Mouse (Mus musculus): ENCODE measurements around the gene Asdurf.
"Not testable (repeated sequence)": the region's sequence is repeated elsewhere in the genome, so short reads cannot be mapped to it uniquely, and the experiment has no call there.

Asdurf gene

GRCm38 (mm10) chr1:53352327-53353261 is at the start of gene Asdurf, which contains the start of the genes Gm28551 and Asnsd1:
Asdurf (minus strand) TSS chr1:53352619.
Gm28551 (minus strand) TSS chr1:53352667.
Asnsd1 (minus strand) TSS chr1:53352752.
- peak; percentile 95 for DNase-seq

GRCm38 (mm10) chr1:53393936-53394760 is 41.7 kb upstream of the Asdurf start:
- not testable (repeated sequence) for DNase-seq

- DNase-seq: no peak
Measured at GRCm38 (mm10) chr1:53388762-53389161, 36.3 kb upstream of the Asdurf start.

- no peak for DNase-seq
Measured at GRCm38 (mm10) chr1:53384085-53384688, 31.8 kb upstream of the Asdurf start.

GRCm38 (mm10) chr1:53377731-53378130 is 25.3 kb upstream of the Asdurf start:
- no peak for DNase-seq

- not testable (repeated sequence) for DNase-seq
Measured at GRCm38 (mm10) chr1:53375965-53376364, 23.5 kb upstream of the Asdurf start.

- no peak for DNase-seq
Measured at GRCm38 (mm10) chr1:53358988-53359387, 6.6 kb upstream of the Asdurf start.

GRCm38 (mm10) chr1:53341071-53341470 is 11.3 kb downstream of the Asdurf start:
- no peak for DNase-seq

GRCm38 (mm10) chr1:53337403-53337802 is 15.0 kb downstream of the Asdurf start:
- DNase-seq: not testable (repeated sequence)

- no peak for DNase-seq
Measured at GRCm38 (mm10) chr1:53335465-53335864, 17.0 kb downstream of the Asdurf start.

GRCm38 (mm10) chr1:53333527-53333926 is 18.9 kb downstream of the Asdurf start:
- DNase-seq: not testable (repeated sequence)

- DNase-seq: no peak
Measured at GRCm38 (mm10) chr1:53324827-53325494, 27.5 kb downstream of the Asdurf start.

GRCm38 (mm10) chr1:53324277-53324676 is 28.1 kb downstream of the Asdurf start:
- no peak for DNase-seq

GRCm38 (mm10) chr1:53323254-53323653 is 29.2 kb downstream of the Asdurf start:
- DNase-seq: no peak

- no peak for DNase-seq
Measured at GRCm38 (mm10) chr1:53321662-53322344, 30.6 kb downstream of the Asdurf start.

GRCm38 (mm10) chr1:53312989-53313967 is 39.1 kb downstream of the Asdurf start, which contains the start of gene Osgepl1:
Osgepl1 (plus strand) TSS chr1:53313624.
- peak; percentile 66 to 82 for DNase-seq

GRCm38 (mm10) chr1:53300506-53300905 is 51.9 kb downstream of the Asdurf start:
- no peak for DNase-seq
